Mouse (Mus musculus): ENCODE results near the gene Masp1.
A peak's percentile ranks its signal among the peaks of the same experiment; 100 is the strongest.

Masp1 gene

GRCm38 (mm10) chr16:23520235-23520871 is at the start of gene Masp1, which contains the start of gene Rtp4:
TSS of gene Masp1 (minus strand) at chr16:23520815.
TSS of gene Rtp4 (plus strand) at chr16:23520291.
- peak; percentile 50 for DNase-seq (ENCODE audit: low read depth, low spot score)

- no peak for DNase-seq (ENCODE audit: low read depth, low spot score)
Observed at GRCm38 (mm10) chr16:23568369-23568958, 47.8 kb upstream of the Masp1 start.

- DNase-seq (ENCODE audit: low read depth, low spot score), result no peak
Observed at GRCm38 (mm10) chr16:23557669-23558068, 37.1 kb upstream of the Masp1 start.

GRCm38 (mm10) chr16:23557195-23557594 is 36.6 kb upstream of the Masp1 start:
- no peak for DNase-seq (ENCODE audit: low read depth, low spot score)

- no peak for DNase-seq (ENCODE audit: low read depth, low spot score)
Observed at GRCm38 (mm10) chr16:23554673-23555072, 34.1 kb upstream of the Masp1 start.

- no peak for DNase-seq (ENCODE audit: low read depth, low spot score)
Observed at GRCm38 (mm10) chr16:23550981-23551582, 30.5 kb upstream of the Masp1 start.

- peak; percentile 67 for DNase-seq (ENCODE audit: low read depth, low spot score)
Observed at GRCm38 (mm10) chr16:23550346-23550980, 29.8 kb upstream of the Masp1 start.

- no peak for DNase-seq (ENCODE audit: low read depth, low spot score)
Observed at GRCm38 (mm10) chr16:23547783-23548182, 27.2 kb upstream of the Masp1 start.

- no peak for DNase-seq (ENCODE audit: low read depth, low spot score)
Observed at GRCm38 (mm10) chr16:23544361-23544760, 23.7 kb upstream of the Masp1 start.

GRCm38 (mm10) chr16:23542866-23543265 is 22.3 kb upstream of the Masp1 start:
- no peak for DNase-seq (ENCODE audit: low read depth, low spot score)

- DNase-seq (ENCODE audit: low read depth, low spot score), result no peak
Observed at GRCm38 (mm10) chr16:23541046-23541445, 20.4 kb upstream of the Masp1 start.

GRCm38 (mm10) chr16:23533707-23534106 is 13.1 kb upstream of the Masp1 start:
- DNase-seq (ENCODE audit: low read depth, low spot score), result no peak

GRCm38 (mm10) chr16:23529186-23529585 is 8.6 kb upstream of the Masp1 start:
- DNase-seq (ENCODE audit: low read depth, low spot score), result no peak

- no peak for DNase-seq (ENCODE audit: low read depth, low spot score)
Observed at GRCm38 (mm10) chr16:23522081-23522480, 1.5 kb upstream of the Masp1 start.

GRCm38 (mm10) chr16:23521092-23521491 is 477 bp upstream of the Masp1 start:
- DNase-seq (ENCODE audit: low read depth, low spot score), result no peak

GRCm38 (mm10) chr16:23519771-23520170 is 844 bp downstream of the Masp1 start:
- no peak for DNase-seq (ENCODE audit: low read depth, low spot score)

GRCm38 (mm10) chr16:23518567-23519369 is 1.8 kb downstream of the Masp1 start:
- DNase-seq (ENCODE audit: low read depth, low spot score), result no peak

- DNase-seq (ENCODE audit: low read depth, low spot score), result no peak
Observed at GRCm38 (mm10) chr16:23517754-23518566, 2.7 kb downstream of the Masp1 start.

- DNase-seq (ENCODE audit: low read depth, low spot score), result no peak
Observed at GRCm38 (mm10) chr16:23517230-23517629, 3.4 kb downstream of the Masp1 start.

GRCm38 (mm10) chr16:23516606-23517005 is 4.0 kb downstream of the Masp1 start:
- no peak for DNase-seq (ENCODE audit: low read depth, low spot score)

GRCm38 (mm10) chr16:23515766-23516165 is 4.8 kb downstream of the Masp1 start:
- no peak for DNase-seq (ENCODE audit: low read depth, low spot score)

Data from forelimb bud, embryonic 11.5 days (tissue).